ENCODE assay signal across 8 mouse cellular contexts in genomic region chr4:40218382-40218781, GRCm38 (mm10). TPM values are rescaled to one million over a fixed set of nuclear protein-coding genes. Genes with fewer than 3 reads are reported as not detected.
DNase-seq lines count a peak whose midpoint lies in the region; ATAC-seq and TF ChIP-seq lines count a peak whose summit lies in the region.

No protein-coding gene starts in this region.

- no peaks in the 10 kb centered on the region for H3K4me1 ChIP-seq in heart, adult 2 months (ENCODE audit: control insufficient read depth, insufficient read depth, low read length)
- H3K4me1 ChIP-seq in heart, embryonic 12.5 days (replicated peaks), result peaks cover 12% of the 10 kb centered on the region
- no peaks in the 10 kb centered on the region for H3K4me1 ChIP-seq in kidney, postnatal 0 days (replicated peaks; ENCODE audit: insufficient read depth, low read length)

- H3K36me3 ChIP-seq in heart, adult 2 months (ENCODE audit: control insufficient read depth, insufficient read depth, low read length), result no peaks in the 10 kb centered on the region
- 0 out of 2 replicates have a peak, but pooled peaks cover 9% of the 10 kb centered on the region for H3K36me3 ChIP-seq in heart, embryonic 12.5 days
- peaks cover 15% of the 10 kb centered on the region; the same call in 1 of the 2 replicates for H3K36me3 ChIP-seq in kidney, postnatal 0 days (ENCODE audit: insufficient read depth, low read length)

- WGBS in heart, adult 2 months, result 74% methylated on average over 7 of the region's 7 CpGs
- WGBS in heart, embryonic 12.5 days, result 67% methylated on average over 7 of the region's 7 CpGs
- 73% methylated on average over 7 of the region's 7 CpGs for WGBS in kidney, postnatal 0 days

- no peak for TF ChIP-seq POLR2A in heart, adult 2 months (IDR thresholded peaks at IDR 0.05; ENCODE audit: insufficient read depth, low read depth, low read length)

- no peaks in the 10 kb centered on the region for H3K79me2 ChIP-seq in heart, adult 2 months (replicated peaks; ENCODE audit: control insufficient read depth, insufficient read depth, low read length)

- no peak overlapping the region for H3K9ac ChIP-seq in heart, adult 2 months (ENCODE audit: low read depth, low read length)
- H3K9ac ChIP-seq in heart, embryonic 12.5 days, result no peak overlapping the region
- no peak overlapping the region for H3K9ac ChIP-seq in kidney, postnatal 0 days (ENCODE audit: low read depth, low read length)

- no peaks in the 10 kb centered on the region for H3K27me3 ChIP-seq in heart, adult 2 months (ENCODE audit: control insufficient read depth, insufficient read depth, low read length)
- peaks cover 14% of the 10 kb centered on the region for H3K27me3 ChIP-seq in heart, embryonic 12.5 days (replicated peaks)
- H3K27me3 ChIP-seq in kidney, postnatal 0 days (ENCODE audit: insufficient read depth, low read length), result no peaks in the 10 kb centered on the region

- intact Hi-C loops in heart, adult 2 months (cut with DNase I), result no loop called here

- H3K4me2 ChIP-seq in heart, embryonic 12.5 days, result no peak overlapping the region
- H3K4me2 ChIP-seq in kidney, postnatal 0 days (ENCODE audit: low read length), result no peak overlapping the region

- H3K9me3 ChIP-seq in heart, embryonic 12.5 days (replicated peaks), result no peaks in the 10 kb centered on the region
- no peaks in the 10 kb centered on the region for H3K9me3 ChIP-seq in kidney, postnatal 0 days (replicated peaks; ENCODE audit: low read length)

- no peak overlapping the region for H3K27ac ChIP-seq in heart, adult 2 months
- H3K27ac ChIP-seq in heart, embryonic 12.5 days (ENCODE audit: poor library complexity, severe bottlenecking), result no peak overlapping the region
- no peak overlapping the region for H3K27ac ChIP-seq in kidney, postnatal 0 days

- ATAC-seq in heart, embryonic 12.5 days (ENCODE audit: insufficient number of reproducible peaks, low FRiP score), result no peak
- ATAC-seq in kidney, postnatal 0 days (replicated peaks; ENCODE audit: low FRiP score, low read depth), result peak; percentile 54; the same call in 1 of the 2 replicates

- DNase-seq in heart, adult 2 months, result no peak
- DNase-seq in 416B (ENCODE audit: low read depth) (peak; percentile 81), ZHBTc4 (ENCODE audit: low read depth, low spot score) (peak; percentile 94)
- DNase-seq in kidney, postnatal 0 days (ENCODE audit: low spot score), result peak; percentile 63
- peak; percentile 29 to 30 for DNase-seq in spleen, postnatal 36 days (ENCODE audit: low spot score in 2 of 2)
- no peak for DNase-seq in layer of hippocampus, adult 11-12 months (ENCODE audit: low spot score)
- no peak for DNase-seq in gastrocnemius, adult 18-20 months (ENCODE audit: low spot score)

- no peak overlapping the region for H3K4me3 ChIP-seq in heart, adult 2 months
- H3K4me3 ChIP-seq in heart, embryonic 12.5 days, result no peak overlapping the region
- H3K4me3 ChIP-seq in kidney, postnatal 0 days (replicated peaks; ENCODE audit: low read depth, low read length), result no peak overlapping the region

- no peak for TF ChIP-seq EP300 in heart, adult 2 months (IDR thresholded peaks at IDR 0.05; ENCODE audit: insufficient read depth, low read depth, low read length)

- TF ChIP-seq CTCF in heart, adult 2 months (IDR thresholded peaks at IDR 0.05), result peak; percentile 35
- peak; percentile 77 for TF ChIP-seq CTCF in kidney, postnatal 0 days (IDR thresholded peaks at IDR 0.05; ENCODE audit: low read depth)

RNA-seq across cellular contexts. Expression of gene Ddx58, which starts 21.2 kb away (rescaled TPM):
- 1 to 10 TPM; 6.4 to 7.2 TPM for total RNA-seq in heart, adult 2 months (2021)
- 7.7 and 11.1 TPM in 2 replicates for polyA plus RNA-seq in heart, adult 2 months (2012; rRNA removed)
- polyA plus RNA-seq in heart, embryonic 12.5 days (2016; fragmentation: Nextera tagmentation; extraction: Ambion mirVana), result 8.1 and 8.7 TPM in 2 replicates
- polyA plus RNA-seq in kidney, postnatal 0 days (2015; fragmentation: Nextera tagmentation; extraction: Ambion mirVana), result 11.9 and 14.0 TPM in 2 replicates
- total RNA-seq in gastrocnemius, adult 18-20 months (2021), result 1 to 10 TPM; 1.6 to 2.8 TPM

RNA-seq across cellular contexts. Expression of gene Smim27, which starts 51.0 kb away (rescaled TPM):
- 10 to 100 TPM; 42.6 to 46.7 TPM for total RNA-seq in heart, adult 2 months (2021)
- polyA plus RNA-seq in heart, adult 2 months (2012; rRNA removed), result 15.6 and 18.1 TPM in 2 replicates
- polyA plus RNA-seq in heart, embryonic 12.5 days (2016; fragmentation: Nextera tagmentation; extraction: Ambion mirVana), result 28.4 and 34.7 TPM in 2 replicates
- 54.9 and 62.9 TPM in 2 replicates for polyA plus RNA-seq in kidney, postnatal 0 days (2015; fragmentation: Nextera tagmentation; extraction: Ambion mirVana)
- total RNA-seq in gastrocnemius, adult 18-20 months (2021), result 10 to 100 TPM; 45.8 to 47.7 TPM

RNA-seq across cellular contexts. Expression of gene Topors, which starts 51.3 kb away (rescaled TPM):
- total RNA-seq in heart, adult 2 months (2021), result 10 to 100 TPM in 1 of 2 experiments, 1 to 10 TPM in 1; 9.2 to 10.8 TPM
- 2.2 and 4.3 TPM in 2 replicates for polyA plus RNA-seq in heart, adult 2 months (2012; rRNA removed)
- 35.3 and 36.3 TPM in 2 replicates for polyA plus RNA-seq in heart, embryonic 12.5 days (2016; fragmentation: Nextera tagmentation; extraction: Ambion mirVana)
- 30.8 and 35.5 TPM in 2 replicates for polyA plus RNA-seq in kidney, postnatal 0 days (2015; fragmentation: Nextera tagmentation; extraction: Ambion mirVana)
- 1 to 10 TPM; 7.2 to 7.7 TPM for total RNA-seq in gastrocnemius, adult 18-20 months (2021)

Comparison
In these comparisons a context has a peak if more than half of its experiments do, and no peak if none do; other contexts are left out.
1. DNase-seq: peak in 416B (single experiment), ZHBTc4 (single experiment), kidney, postnatal 0 days (single experiment) and spleen, postnatal 36 days (2 of 2); none in heart, adult 2 months (0 of 2), layer of hippocampus, adult 11-12 months (single experiment) and gastrocnemius, adult 18-20 months (single experiment).